Mouse (Mus musculus) intestine, postnatal 0 days (tissue): ENCODE results near the gene Atxn1. TPM values are rescaled to one million over a fixed set of nuclear protein-coding genes. Genes with fewer than 3 reads are reported as not detected.

ENCODE experiments used
- ATAC-seq: fragments of 200-750 bp; cut with Nextera tagmentation; 2 replicates; pipeline ENCODE4 v1.8.0; 2017; ENCODE audit warnings: mild to moderate bottlenecking, moderate TSS enrichment, moderate library complexity
- H3K27ac ChIP-seq: fragments of 300-500 bp; sonication (generic); 2 replicates; pipeline ENCODE4 v1.5.1; 2014; ENCODE audit warnings: mild to moderate bottlenecking, low read depth, low read length, moderate library complexity
- H3K27me3 ChIP-seq: fragments of 300-500 bp; sonication (generic); replicated peaks from 2 replicates; pipeline ENCODE4 v1.6.1; 2014; ENCODE audit warnings: low read length, mixed read lengths; ENCODE audit not compliant: control insufficient read depth, insufficient read depth
- H3K36me3 ChIP-seq: fragments of 300-500 bp; sonication (generic); 2 replicates; pipeline ENCODE4 v1.6.1; 2014; ENCODE audit warnings: mild to moderate bottlenecking, moderate library complexity; ENCODE audit not compliant: control insufficient read depth, insufficient read depth
- H3K4me1 ChIP-seq: fragments of 300-500 bp; sonication (generic); replicated peaks from 2 replicates; pipeline ENCODE4 v1.6.1; 2014; ENCODE audit warnings: antibody characterized with exemption, low read length, mixed read lengths; ENCODE audit not compliant: control insufficient read depth, insufficient read depth
- H3K4me2 ChIP-seq: fragments of 300-500 bp; sonication (generic); replicated peaks from 2 replicates; pipeline ENCODE4 v1.6.1; 2014; ENCODE audit warnings: low read depth, mild to moderate bottlenecking, moderate library complexity
- H3K4me3 ChIP-seq: fragments of 300-500 bp; sonication (generic); 2 replicates; pipeline ENCODE4 v1.5.1; 2014; ENCODE audit warnings: low read depth, low read length
- H3K9ac ChIP-seq: fragments of 300-500 bp; sonication (generic); 2 replicates; pipeline ENCODE4 v1.6.1; 2014; ENCODE audit warnings: mild to moderate bottlenecking, low read depth, low read length
- H3K9me3 ChIP-seq: fragments of 300-500 bp; sonication (generic); 2 replicates; pipeline ENCODE4 v1.6.1; 2016; ENCODE audit warnings: mixed run types; ENCODE audit not compliant: control insufficient read depth
- CTCF ChIP-seq: sonication (generic); IDR thresholded peaks from 2 replicates; pipeline ENCODE4 v1.5.1; 2016; ENCODE audit warnings: low read depth, mild to moderate bottlenecking, control low read depth, antibody characterized with exemption, moderate library complexity
- WGBS: fragments of 180-500 bp; shearing (Covaris S2); extraction: QIAGEN DNeasy Blood & Tissue Kit; methylation state at CpG from one replicate; pipeline ENCODE4 v1.1.7; 2014; 5-methylcytosine and 5-hydroxymethylcytosine counted together
- polyA plus RNA-seq: library from polyadenylated mRNA; unstranded; fragments of >200 nt; fragmentation: Nextera tagmentation; extraction: Ambion mirVana; gene quantifications from 2 replicates; pipeline ENCODE4 v1.2.1, GENCODE M21; 2015

Gene Atxn1
- polyA plus RNA-seq, 1 experiment from 2014 or later = 6.1 TPM

DNA sequence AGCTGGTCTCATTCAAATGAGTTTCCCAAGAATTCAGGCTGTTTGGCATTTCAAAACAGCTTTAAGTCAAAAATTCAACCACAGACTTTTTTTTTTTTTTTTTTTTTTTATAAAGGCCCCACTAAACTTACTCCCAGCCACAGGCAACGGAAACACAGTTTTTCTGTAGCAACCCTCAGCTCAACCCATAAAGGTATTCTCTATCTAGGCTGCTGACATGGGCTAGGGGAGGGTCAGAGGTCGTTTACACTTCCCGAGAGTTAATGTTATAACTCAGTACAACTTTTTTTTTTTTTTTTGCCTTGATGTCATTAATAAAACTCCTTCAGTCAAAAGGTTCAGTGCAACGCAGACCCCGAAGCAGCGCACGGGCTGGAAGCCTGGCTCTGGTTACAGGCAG lies 93.3 kb downstream of the Atxn1 start:
- WGBS = 41% methylated on average over 7 of the region's 7 CpGs
- H3K4me1 ChIP-seq = 0 out of 2 replicates have a peak, but pooled peaks cover 3% of the 10 kb centered on the region
- H3K4me2 ChIP-seq = peak overlapping the region; percentile 40; the same call in 1 of the 2 replicates
- no peak for TF ChIP-seq CTCF
- H3K27ac ChIP-seq = no peak overlapping the region
- H3K9ac ChIP-seq = no peak overlapping the region
- no peaks in the 10 kb centered on the region for H3K9me3 ChIP-seq
- H3K27me3 ChIP-seq = no peaks in the 10 kb centered on the region
- ATAC-seq = no peak
- H3K4me3 ChIP-seq = no peak overlapping the region
- no peaks in the 10 kb centered on the region for H3K36me3 ChIP-seq

DNA sequence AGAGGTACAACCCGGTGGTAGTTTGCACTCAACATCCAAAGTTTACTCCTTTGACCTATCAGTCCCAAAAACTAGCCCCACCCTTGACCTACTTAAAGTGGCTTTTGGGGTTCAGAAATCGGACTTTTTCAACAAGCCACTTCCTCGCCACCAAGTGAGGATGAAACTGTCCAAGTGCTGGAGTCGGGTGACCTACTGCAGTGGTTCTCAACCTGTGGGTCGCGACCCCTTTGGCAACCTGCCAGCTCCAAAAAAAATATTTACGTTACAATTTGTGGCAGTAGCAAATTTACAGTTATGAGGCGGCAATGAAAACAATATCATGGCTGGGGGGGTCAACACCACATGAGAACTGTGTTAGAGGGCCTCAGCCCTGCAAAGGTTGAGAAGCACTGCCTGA lies 95.9 kb downstream of the Atxn1 start:
- Histone ChIP-seq H3K9me3 (no peaks in the 10 kb centered on the region), H3K27me3 (no peaks in the 10 kb centered on the region), H3K9ac (no peak overlapping the region), H3K27ac (no peak overlapping the region), H3K36me3 (no peaks in the 10 kb centered on the region), H3K4me1 (0 out of 2 replicates have a peak, but pooled peaks cover 3% of the 10 kb centered on the region), H3K4me2 (no peak overlapping the region), H3K4me3 (no peak overlapping the region)
- no peak for ATAC-seq
- 83% methylated on average over 8 of the region's 8 CpGs for WGBS
- no peak for TF ChIP-seq CTCF

DNA sequence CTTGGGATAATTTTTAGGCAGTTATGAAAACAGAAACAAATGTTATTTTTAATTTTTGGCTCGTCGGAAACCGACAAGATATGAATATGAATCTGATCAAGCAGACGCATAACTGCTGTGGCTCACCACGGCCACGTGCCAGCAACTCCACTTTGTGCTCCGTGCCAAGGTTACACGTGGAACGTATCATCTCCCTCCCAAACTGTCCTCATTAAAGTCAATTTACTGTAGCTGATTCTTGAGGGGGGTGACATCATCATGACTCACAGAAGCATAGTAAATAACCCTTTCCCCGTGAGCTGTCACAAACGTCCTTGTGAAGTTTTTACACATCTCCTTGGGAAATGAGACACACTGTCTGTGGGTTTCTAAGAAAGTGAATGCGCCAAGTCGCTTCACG lies 97.5 kb downstream of the Atxn1 start:
- Histone ChIP-seq H3K4me1 (0 out of 2 replicates have a peak, but pooled peaks cover 3% of the 10 kb centered on the region), H3K9me3 (no peaks in the 10 kb centered on the region), H3K4me2 (no peak overlapping the region), H3K9ac (no peak overlapping the region), H3K36me3 (no peaks in the 10 kb centered on the region), H3K4me3 (no peak overlapping the region), H3K27ac (no peak overlapping the region), H3K27me3 (no peaks in the 10 kb centered on the region)
- WGBS = 66% methylated on average over 14 of the region's 14 CpGs
- ATAC-seq = no peak
- TF ChIP-seq CTCF = no peak

DNA sequence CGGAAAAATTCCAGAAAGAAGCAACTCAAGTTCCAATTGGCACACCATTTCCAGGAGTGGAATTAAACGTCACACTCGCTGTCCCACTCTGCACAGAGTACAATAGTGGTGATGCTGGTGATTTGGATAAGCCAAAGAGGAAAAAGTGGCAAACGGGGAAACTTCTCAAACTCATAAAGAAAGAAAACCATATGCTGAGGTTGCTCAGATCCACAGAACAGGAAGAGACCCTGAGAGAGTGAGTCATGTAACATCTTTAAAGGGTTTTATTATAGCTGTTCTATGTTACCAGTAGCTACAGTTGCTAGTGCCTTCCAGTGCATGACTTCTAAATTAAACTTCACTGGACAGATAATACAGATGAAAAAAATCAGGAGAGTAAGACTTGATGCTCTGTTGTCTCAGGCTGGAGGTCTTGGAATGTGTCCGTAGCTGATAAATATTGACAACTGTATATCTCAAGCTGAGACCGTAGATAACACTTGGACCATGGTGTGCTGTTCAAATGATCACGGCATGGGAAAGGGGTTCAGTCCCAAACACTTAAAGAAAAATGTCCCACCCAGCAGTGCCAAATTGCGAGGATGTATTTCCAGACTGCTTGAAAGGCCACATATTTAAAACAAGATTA lies 98.1 kb downstream of the Atxn1 start:
- Histone ChIP-seq H3K36me3 (no peaks in the 10 kb centered on the region), H3K27ac (no peak overlapping the region), H3K4me3 (no peak overlapping the region), H3K9me3 (no peaks in the 10 kb centered on the region), H3K4me1 (no peaks in the 10 kb centered on the region), H3K27me3 (no peaks in the 10 kb centered on the region), H3K4me2 (no peak overlapping the region), H3K9ac (no peak overlapping the region)
- no peak for TF ChIP-seq CTCF
- no peak for ATAC-seq
- 73% methylated on average over 8 of the region's 8 CpGs for WGBS

DNA sequence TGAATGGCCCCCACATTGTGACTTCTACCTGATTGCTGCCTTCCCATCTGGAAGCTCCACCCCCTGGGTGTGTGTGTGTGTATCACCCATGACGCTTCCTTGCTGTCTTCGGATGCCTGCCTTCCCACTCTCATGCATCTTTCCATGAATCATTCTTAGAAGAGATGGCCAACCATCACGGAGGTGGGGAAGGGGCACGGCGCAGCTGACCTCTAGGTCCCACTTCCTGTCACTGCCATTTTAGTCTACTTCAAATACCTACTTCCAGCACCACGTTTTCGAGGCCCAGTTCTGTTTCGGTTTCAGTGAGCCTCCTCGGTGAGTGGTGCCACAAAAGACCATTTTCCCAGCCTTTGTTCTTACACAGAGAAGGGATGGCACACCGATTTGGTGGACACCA lies 99.2 kb downstream of the Atxn1 start:
- no peaks in the 10 kb centered on the region for H3K27me3 ChIP-seq
- H3K4me3 ChIP-seq = no peak overlapping the region
- H3K27ac ChIP-seq = no peak overlapping the region
- no peaks in the 10 kb centered on the region for H3K9me3 ChIP-seq
- TF ChIP-seq CTCF = no peak
- no peak overlapping the region for H3K9ac ChIP-seq
- no peaks in the 10 kb centered on the region for H3K36me3 ChIP-seq
- no peak for ATAC-seq
- no peak overlapping the region for H3K4me2 ChIP-seq
- WGBS = 91% methylated on average over 10 of the region's 10 CpGs
- no peaks in the 10 kb centered on the region for H3K4me1 ChIP-seq

DNA sequence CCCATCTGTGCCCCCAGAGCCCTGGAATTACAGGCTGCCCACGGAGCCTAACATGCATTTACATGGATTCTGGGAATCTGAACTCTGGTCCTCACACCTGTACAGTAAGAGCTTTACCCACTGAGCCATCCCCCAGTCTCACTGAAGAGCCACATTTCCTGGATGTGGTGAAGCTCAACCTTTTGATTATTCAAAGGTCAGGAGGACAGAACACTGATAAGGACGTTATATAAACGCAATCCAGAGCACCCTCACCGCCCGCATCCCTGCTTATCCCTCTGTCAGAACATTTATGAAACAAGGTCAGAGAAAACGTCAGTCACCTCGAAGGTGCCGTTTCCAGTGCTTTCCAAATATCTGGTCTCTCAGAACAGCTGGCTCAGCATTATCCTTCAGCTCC lies 101.0 kb downstream of the Atxn1 start:
- H3K27ac ChIP-seq = no peak overlapping the region
- H3K9me3 ChIP-seq = no peaks in the 10 kb centered on the region
- ATAC-seq = no peak
- no peaks in the 10 kb centered on the region for H3K27me3 ChIP-seq
- H3K4me3 ChIP-seq = no peak overlapping the region
- no peak for TF ChIP-seq CTCF
- H3K36me3 ChIP-seq = no peaks in the 10 kb centered on the region
- 45% methylated on average over 8 of the region's 8 CpGs for WGBS
- no peaks in the 10 kb centered on the region for H3K4me1 ChIP-seq
- H3K9ac ChIP-seq = no peak overlapping the region
- H3K4me2 ChIP-seq = no peak overlapping the region
